Mouse (Mus musculus) layer of hippocampus, adult 11-12 months (tissue): ENCODE data around the gene Ppp1r12a.

Experiments
- DNase-seq: peaks from one replicate; pipeline ENCODE4 v3.0.0; 2022; ENCODE audit warnings: low spot score

The Ppp1r12a gene

DNA sequence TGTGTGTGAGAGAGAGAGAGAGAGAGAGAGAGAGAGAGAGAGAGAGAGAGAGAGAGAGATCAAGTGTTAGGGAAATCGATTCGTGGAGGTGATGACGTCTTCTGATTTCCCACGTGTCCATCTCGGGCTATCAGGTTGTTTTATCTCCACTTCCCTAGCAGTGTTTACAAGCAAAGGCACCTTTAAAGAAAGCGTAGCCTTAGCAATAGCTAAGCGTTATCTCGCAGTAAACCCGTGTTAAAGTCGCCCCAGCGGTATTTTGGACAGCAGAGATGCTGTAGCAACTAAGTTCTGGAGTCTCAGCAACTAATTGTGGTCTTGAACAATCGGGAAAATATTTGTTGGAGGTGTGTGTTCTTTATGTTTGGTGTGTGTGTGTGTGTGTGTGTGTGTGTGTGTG lies 171.6 kb downstream of the Ppp1r12a start:
- DNase-seq: no peak
